Mouse (Mus musculus): Measurements from ENCODE around the gene Lrrc27. TPM values are rescaled to one million over a fixed set of nuclear protein-coding genes. Genes with fewer than 3 reads are reported as not detected.

Lrrc27 gene
- polyA plus RNA-seq, 1 experiment from 2014 or later = 3.3 TPM

GRCm38 (mm10) chr7:139246931-139247880 lies 34.4 kb downstream of the Lrrc27 start:
- Histone ChIP-seq H3K27ac (replicated peaks) (peak overlapping the region; percentile 83), H3K4me1 (peaks cover 65% of the 10 kb centered on the region), H3K9ac (peak overlapping the region; percentile 92), H3K4me3 (peak overlapping the region; percentile 65), H3K36me3 (no peaks in the 10 kb centered on the region), H3K4me2 (peak overlapping the region; percentile 83), H3K9me3 (no peaks in the 10 kb centered on the region), H3K27me3 (replicated peaks) (no peaks in the 10 kb centered on the region)
- no peak for ATAC-seq (ENCODE audit: extremely low read depth, insufficient number of reproducible peaks, low FRiP score, low TSS enrichment)
- WGBS = 4% methylated on average over 38 of the region's 38 CpGs

GRCm38 (mm10) chr7:139247881-139248614 lies 35.3 kb downstream of the Lrrc27 start, which contains the start of gene Pwwp2b:
Gene Pwwp2b (plus strand): TSS chr7:139248482.
- Histone ChIP-seq H3K4me1 (peaks cover 73% of the 10 kb centered on the region), H3K9ac (peak within 1 kb of the TSS; percentile 92), H3K36me3 (no peaks in the 10 kb centered on the region), H3K4me2 (peak within 1 kb of the TSS; percentile 83), H3K4me3 (peak within 1 kb of the TSS; percentile 65), H3K9me3 (no peaks in the 10 kb centered on the region), H3K27me3 (replicated peaks) (no peaks in the 10 kb centered on the region), H3K27ac (replicated peaks) (peak within 1 kb of the TSS; percentile 83)
- WGBS = 0% methylated on average over 47 of the region's 72 CpGs
- ATAC-seq (ENCODE audit: extremely low read depth, insufficient number of reproducible peaks, low FRiP score, low TSS enrichment) = peak; percentile 73

GRCm38 (mm10) chr7:139248615-139249405 lies 36.0 kb downstream of the Lrrc27 start:
- Histone ChIP-seq H3K27me3 (replicated peaks) (no peaks in the 10 kb centered on the region), H3K4me3 (peak overlapping the region; percentile 65), H3K4me1 (peaks cover 81% of the 10 kb centered on the region), H3K27ac (replicated peaks) (peak overlapping the region; percentile 83), H3K9ac (peak overlapping the region; percentile 92), H3K36me3 (no peaks in the 10 kb centered on the region), H3K9me3 (no peaks in the 10 kb centered on the region), H3K4me2 (peak overlapping the region; percentile 83)
- no peak for ATAC-seq (ENCODE audit: extremely low read depth, insufficient number of reproducible peaks, low FRiP score, low TSS enrichment)
- WGBS = 2% methylated on average over 45 of the region's 45 CpGs

GRCm38 (mm10) chr7:139249406-139250210 lies 36.8 kb downstream of the Lrrc27 start:
- Histone ChIP-seq H3K27ac (replicated peaks) (0 out of 2 replicates have a peak overlapping the region, but pooled peaks have one; percentile 83), H3K9me3 (no peaks in the 10 kb centered on the region), H3K4me2 (peak overlapping the region; percentile 83), H3K27me3 (replicated peaks) (no peaks in the 10 kb centered on the region), H3K36me3 (peaks cover under 1% of the 10 kb centered on the region; the same call in 1 of the 2 replicates), H3K4me1 (peaks cover 82% of the 10 kb centered on the region), H3K4me3 (peak overlapping the region; percentile 65), H3K9ac (peak overlapping the region; percentile 92)
- no peak for ATAC-seq (ENCODE audit: extremely low read depth, insufficient number of reproducible peaks, low FRiP score, low TSS enrichment)
- 25% methylated on average over 7 of the region's 7 CpGs for WGBS

DNA sequence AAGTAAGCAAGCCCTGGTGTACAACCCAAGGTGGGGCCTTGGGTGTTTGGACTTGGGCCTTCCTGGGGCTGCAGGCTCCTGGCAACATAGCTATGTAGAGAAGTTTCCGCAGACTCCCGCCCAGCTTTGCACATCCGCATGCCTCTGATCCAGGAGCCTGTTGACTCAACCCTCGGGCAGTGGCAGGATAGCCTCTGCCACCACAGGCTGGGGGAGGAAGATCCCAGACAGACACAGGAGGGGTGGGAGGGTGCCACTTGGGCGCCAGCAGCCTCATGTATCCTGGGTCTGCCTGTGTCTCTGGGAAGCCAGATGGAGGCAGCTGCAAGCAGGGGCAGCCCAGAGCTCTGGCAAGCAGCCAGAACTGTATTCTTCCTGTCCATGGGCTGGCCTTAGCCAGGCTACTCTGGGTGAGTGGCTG lies 39.1 kb downstream of the Lrrc27 start:
- no peak overlapping the region for H3K4me3 ChIP-seq
- ATAC-seq (ENCODE audit: extremely low read depth, insufficient number of reproducible peaks, low FRiP score, low TSS enrichment) = peak; percentile 17; the same call in 1 of the 2 replicates
- peak overlapping the region; percentile 6; the same call in 1 of the 2 replicates for H3K4me2 ChIP-seq
- H3K36me3 ChIP-seq = peaks cover 23% of the 10 kb centered on the region
- peak overlapping the region; percentile 50 for H3K9ac ChIP-seq
- H3K27ac ChIP-seq (replicated peaks) = peak overlapping the region; percentile 70
- 33% methylated on average over 5 of the region's 5 CpGs for WGBS
- H3K9me3 ChIP-seq = no peaks in the 10 kb centered on the region
- peaks cover 62% of the 10 kb centered on the region for H3K4me1 ChIP-seq
- H3K27me3 ChIP-seq (replicated peaks) = no peaks in the 10 kb centered on the region

DNA sequence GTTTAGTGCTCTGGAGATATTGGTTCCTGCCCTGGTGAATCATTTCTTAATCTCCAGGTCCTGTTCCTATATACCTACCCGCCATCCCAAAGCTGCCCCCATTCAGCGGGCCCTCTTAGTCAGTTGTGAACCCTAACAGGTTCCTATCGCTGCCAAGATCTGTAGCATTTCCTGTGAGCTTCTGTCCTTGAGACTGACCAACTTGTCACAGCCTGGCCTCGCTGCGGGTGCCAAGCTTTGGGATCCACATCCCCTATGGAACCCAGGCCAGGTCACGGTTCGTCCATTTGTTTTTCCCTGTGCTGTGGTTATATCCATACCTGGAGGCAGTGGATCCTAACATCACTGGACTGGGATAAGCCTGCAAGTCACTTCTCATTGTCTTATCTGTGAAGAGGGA lies 39.8 kb downstream of the Lrrc27 start:
- Histone ChIP-seq H3K36me3 (peaks cover 30% of the 10 kb centered on the region), H3K4me1 (peaks cover 61% of the 10 kb centered on the region), H3K27me3 (replicated peaks) (no peaks in the 10 kb centered on the region), H3K4me2 (no peak overlapping the region), H3K9me3 (no peaks in the 10 kb centered on the region), H3K4me3 (no peak overlapping the region), H3K27ac (replicated peaks) (0 out of 2 replicates have a peak overlapping the region, but pooled peaks have one; percentile 70), H3K9ac (peak overlapping the region; percentile 54; the same call in 1 of the 2 replicates)
- WGBS = 81% methylated on average over 7 of the region's 7 CpGs
- ATAC-seq (ENCODE audit: extremely low read depth, insufficient number of reproducible peaks, low FRiP score, low TSS enrichment) = no peak

DNA sequence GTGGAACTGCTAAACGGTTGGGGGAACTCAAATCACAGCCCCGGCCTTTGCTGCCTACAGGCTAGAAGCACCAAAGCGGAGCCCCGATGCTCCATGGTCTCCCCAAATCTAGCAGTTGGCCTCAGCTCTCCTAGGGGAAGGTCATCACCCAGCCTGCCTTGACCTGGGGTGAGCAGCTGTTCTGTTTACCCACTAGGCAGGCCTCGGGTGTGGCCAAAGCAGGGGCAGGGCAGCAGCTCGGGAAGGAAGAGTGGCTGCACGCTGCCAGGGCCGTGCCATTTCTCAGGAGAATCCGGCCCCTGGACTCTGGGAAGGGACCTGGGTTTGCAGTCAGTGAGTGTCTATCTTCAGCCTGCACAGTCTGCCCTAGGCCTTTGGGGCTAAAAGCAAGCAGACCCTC lies 40.2 kb downstream of the Lrrc27 start:
- H3K4me2 ChIP-seq = no peak overlapping the region
- H3K36me3 ChIP-seq = peaks cover 34% of the 10 kb centered on the region
- no peaks in the 10 kb centered on the region for H3K9me3 ChIP-seq
- no peak for ATAC-seq (ENCODE audit: extremely low read depth, insufficient number of reproducible peaks, low FRiP score, low TSS enrichment)
- H3K27ac ChIP-seq (replicated peaks) = no peak overlapping the region
- H3K4me1 ChIP-seq = peaks cover 61% of the 10 kb centered on the region
- H3K9ac ChIP-seq = peak overlapping the region; percentile 54
- WGBS = 45% methylated on average over 9 of the region's 9 CpGs
- H3K27me3 ChIP-seq (replicated peaks) = no peaks in the 10 kb centered on the region
- H3K4me3 ChIP-seq = no peak overlapping the region

- 23% methylated on average over 3 of the region's 3 CpGs for WGBS
- H3K4me3 ChIP-seq = no peak overlapping the region
- no peak overlapping the region for H3K27ac ChIP-seq (replicated peaks)
- no peaks in the 10 kb centered on the region for H3K9me3 ChIP-seq
- no peak for ATAC-seq (ENCODE audit: extremely low read depth, insufficient number of reproducible peaks, low FRiP score, low TSS enrichment)
- H3K36me3 ChIP-seq = peaks cover 39% of the 10 kb centered on the region
- no peak overlapping the region for H3K4me2 ChIP-seq
- peak overlapping the region; percentile 54 for H3K9ac ChIP-seq
- H3K4me1 ChIP-seq = peaks cover 66% of the 10 kb centered on the region
- no peaks in the 10 kb centered on the region for H3K27me3 ChIP-seq (replicated peaks)
Measured at GRCm38 (mm10) chr7:139253462-139253861, 40.7 kb downstream of the Lrrc27 start.

DNA sequence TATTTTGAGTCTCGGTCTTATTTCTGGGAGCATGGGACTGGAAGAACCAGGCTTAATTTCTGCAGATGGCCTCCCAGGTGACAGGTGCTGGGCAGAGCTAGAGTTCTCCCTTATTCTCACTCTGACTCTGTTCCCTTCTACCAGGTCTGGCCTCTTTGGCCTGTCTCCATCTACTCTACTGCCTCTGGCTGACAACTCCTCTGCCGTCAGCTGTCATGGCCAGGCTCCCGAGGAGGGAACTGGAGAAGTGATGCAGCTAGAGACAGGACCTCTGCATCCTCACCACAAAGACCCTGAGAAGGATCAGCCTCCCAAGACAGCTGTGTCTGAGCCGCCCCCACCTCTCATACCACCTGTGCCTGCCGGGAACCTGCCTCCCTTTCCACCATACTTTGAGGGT lies 41.8 kb downstream of the Lrrc27 start:
- 86% methylated on average over 5 of the region's 5 CpGs for WGBS
- H3K4me3 ChIP-seq = no peak overlapping the region
- no peak for ATAC-seq (ENCODE audit: extremely low read depth, insufficient number of reproducible peaks, low FRiP score, low TSS enrichment)

More for the DNA sequence above, 41.8 kb downstream of the Lrrc27 start:
- Histone ChIP-seq H3K27ac (replicated peaks) (no peak overlapping the region), H3K27me3 (replicated peaks) (no peaks in the 10 kb centered on the region), H3K36me3 (peaks cover 49% of the 10 kb centered on the region), H3K4me2 (no peak overlapping the region), H3K9me3 (no peaks in the 10 kb centered on the region), H3K4me1 (peaks cover 69% of the 10 kb centered on the region), H3K9ac (no peak overlapping the region)
